Mouse (Mus musculus) urinary bladder, postnatal 36 days (tissue): ENCODE measurements at regions not wholly inside any gene's neighbourhood (a gene's known extent, or its start where the extent isn't known, plus 50 kb on each side); places are given as distances from the start of the nearest gene placed in this dataset.

ENCODE experiments used
- DNase-seq, 2 experiments: peaks; one replicate each; pipeline ENCODE4 v3.0.0; 2022; ENCODE audit warnings: low spot score in 2 of 2, mixed read lengths in 1 of 2

DNA sequence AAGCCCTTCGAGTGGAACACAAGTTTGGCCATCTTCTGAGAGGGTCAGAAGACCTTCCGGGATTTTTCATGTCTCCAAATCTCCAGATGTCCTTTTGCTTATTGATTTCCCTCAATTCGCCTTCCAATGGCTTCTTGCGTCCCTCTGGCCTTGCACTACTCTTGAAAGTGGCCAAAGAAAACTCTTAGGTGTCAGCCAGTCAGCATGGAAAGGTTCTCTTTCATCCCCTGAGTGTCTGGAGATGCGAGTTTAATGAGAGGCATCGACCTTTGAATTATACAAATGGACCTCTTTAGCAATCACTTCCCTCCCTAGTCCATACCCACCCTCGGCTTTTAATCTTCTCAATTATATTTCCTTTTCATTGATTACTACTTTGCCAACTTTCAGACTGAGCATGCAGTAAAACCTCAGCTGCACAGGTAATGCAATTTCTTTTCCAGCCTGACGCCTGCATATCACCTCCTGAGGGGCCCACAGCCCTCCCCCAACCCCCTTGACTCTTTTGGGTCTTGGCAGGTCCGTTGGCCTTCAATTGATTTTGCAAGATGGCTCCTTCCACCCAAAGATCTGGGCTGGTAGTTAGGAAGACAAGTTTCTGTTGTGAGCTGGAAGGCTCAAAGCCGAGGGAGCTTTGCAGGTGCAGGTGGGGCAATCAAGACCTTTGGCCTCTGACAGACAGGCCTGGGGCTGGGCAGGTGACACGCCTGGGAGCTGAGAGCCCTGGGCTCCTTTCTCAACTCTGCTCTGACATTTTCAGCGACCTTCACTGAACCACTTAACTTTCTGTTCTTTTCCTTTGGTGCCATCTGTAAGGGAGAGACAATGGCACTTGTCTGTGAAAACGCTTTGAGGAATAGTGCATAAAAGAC is 461.8 kb downstream of the Ccdc171 start:
- DNase-seq, result no peak

DNA sequence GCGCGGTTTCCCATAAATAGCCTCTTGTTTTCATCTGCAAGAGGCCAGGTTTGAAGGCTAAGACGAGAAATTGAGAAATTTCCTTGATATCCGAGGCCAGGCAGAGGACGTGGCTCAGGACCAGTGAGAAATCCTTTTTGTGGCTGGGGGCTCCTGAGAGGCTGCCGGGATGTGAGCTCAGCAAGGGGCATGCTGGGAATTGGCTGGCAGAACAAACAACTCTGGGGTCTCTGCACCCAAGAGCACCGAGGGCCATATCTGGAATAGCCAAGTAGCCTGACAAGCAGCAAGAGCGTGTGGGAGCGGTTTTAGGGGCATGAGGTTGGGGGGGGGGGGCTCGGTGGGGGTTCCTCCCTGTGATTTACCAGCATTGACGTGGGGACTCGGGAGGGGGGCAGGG is 462.5 kb downstream of the Ccdc171 start:
- no peak for DNase-seq

DNA sequence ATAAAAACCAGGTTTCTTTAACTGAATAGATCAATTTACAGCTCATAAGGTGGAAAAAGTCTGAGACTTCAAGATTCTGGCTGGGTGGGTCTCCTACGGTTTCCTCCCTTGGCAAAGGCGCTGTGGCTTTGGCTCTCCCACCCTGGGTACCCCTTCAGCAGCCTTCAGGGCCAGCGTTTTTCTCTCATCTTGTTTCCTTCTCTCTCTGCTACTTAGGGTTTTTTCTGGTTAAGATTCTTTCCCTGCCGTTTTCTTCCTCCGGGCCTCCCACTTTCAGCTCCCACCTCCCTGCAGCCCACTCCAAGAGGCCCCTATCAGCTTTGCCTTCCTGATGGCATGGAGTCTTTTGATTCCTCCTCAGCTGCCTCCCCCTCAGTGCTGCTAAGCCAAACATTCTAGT is 463.0 kb downstream of the Ccdc171 start:
- no peak for DNase-seq

DNA sequence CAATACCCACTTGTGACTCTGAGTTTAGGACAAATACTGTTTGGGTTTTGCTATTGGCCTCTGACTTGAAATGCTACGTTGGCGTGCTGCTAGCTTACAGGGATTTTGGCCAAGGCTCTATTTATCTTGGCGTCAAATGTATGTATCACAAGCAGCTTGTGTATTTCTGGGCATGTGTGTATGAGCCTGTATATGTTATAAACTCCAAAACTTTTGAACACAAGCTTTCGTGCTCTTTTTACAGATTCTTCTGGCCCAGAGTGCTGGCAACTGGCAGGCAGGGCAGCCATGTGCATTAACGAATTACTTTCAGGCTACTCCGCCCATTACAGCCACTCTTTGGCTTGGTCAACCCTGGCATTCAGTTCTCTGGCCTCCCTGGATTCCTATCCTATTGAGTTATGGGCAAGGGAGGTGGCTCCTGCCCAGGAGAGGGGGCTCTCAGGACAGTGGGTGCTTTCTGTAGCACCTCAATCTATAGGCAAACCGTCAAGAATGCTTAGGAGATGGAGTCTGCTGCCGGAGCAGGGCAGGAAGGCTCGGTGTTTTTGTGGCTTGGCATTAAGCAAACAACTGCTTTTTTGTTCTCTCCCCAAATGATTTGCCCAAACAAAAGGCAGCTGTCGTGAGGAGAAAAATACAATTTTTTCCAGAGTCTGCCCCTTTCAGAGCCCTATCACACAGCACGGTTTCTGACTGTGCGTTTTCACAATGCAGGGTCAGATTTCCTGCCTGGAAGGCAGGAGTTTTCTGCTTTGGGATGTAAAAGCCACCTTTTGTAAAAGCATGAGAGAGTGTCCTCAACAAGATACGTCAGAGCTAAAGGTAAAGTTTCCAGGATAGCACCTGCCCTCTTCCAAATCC is 465.0 kb downstream of the Ccdc171 start:
- DNase-seq, result no peak

DNA sequence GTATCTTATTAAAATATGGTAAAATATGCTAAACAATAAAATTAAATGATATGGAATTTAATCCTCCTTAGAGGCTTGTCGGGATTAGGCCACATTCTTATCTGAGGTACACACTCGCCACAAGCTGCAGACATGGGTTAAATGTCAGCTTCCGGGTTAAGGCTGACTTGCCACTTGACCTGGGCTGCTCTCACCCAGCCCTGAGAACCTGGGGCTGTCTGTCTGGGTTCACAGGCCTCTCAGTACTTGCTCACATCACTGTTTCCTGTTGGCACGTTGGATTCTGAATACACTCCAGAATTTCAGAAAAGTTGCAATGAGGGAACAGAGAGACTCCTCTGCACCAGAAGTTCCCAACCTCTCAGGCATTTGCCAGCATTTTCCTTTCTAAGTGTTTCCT is 465.9 kb downstream of the Ccdc171 start:
- DNase-seq, result no peak

DNA sequence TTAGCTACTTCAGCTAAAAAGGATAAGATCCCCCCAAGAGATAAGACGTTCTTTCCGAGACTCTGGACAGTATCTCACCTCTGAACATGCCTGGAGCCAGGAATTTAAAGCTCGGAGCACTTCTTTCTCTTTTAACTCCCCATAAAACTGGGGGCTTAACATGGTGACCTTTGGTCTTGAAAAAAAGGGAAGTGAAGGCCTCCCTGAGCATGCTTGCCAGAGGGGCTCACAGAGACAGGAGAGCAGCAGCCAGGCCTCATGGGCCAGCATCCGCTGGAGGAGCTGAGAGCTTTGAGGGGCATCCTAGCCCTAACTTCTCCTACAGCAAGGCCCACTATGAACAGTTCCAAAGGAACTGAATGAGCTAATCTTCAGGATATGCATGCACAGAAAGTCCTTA is 471.7 kb downstream of the Ccdc171 start:
- DNase-seq, result no peak

DNA sequence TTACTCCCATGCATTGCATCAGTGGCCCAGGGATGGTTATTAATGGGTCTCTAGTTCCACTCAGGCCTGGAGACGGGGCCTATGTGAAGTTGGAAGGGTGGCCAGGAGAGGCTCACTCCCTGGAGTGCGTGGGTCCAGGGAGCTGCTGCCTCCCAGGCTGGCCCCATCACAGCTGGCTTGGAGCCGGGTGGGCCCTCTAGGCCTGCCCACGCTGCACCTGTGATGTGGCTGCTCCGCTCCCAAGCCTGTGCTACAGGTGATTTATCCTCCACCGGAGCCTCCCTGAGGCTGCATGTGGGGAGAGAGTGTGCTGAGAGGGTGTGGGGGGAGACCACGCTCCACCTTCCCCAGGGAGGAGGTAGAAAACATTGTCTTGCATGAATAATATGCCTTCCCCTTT is 476.3 kb downstream of the Ccdc171 start:
- DNase-seq, result no peak

DNA sequence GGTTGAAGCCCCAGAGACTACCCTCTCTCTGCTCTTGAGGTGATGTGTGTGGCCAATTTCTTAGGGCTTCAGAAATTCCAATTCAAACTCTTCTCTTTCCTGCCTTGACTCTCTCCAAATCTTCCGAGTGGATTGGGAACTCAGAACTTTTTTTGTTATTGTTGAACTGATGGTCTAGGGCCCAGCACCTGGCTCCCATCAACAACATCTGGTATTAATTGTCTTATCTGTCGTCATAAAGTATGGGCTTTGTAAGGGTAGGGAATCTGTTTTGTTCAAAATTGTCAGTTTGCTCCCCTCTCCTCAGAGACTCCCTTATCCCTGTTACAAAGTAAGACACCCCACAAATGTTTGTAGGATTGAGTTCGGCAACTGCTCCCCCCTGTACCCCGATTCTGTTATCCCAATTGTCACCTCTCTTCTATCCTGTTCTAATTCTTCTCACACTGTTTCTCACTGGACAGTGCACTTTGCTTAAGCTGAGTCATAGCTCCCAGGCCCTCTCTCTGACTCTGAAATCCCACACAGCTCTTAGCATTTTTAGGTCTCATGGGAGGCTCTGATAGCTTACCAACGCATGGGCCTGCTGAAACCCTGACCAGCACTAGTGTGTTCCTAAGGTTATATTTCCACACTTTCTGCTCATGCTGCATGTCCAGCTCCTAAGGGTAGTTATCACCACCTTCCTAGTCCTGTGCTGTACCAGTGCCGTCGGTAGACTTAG is 478.9 kb downstream of the Ccdc171 start:
- no peak for DNase-seq

DNA sequence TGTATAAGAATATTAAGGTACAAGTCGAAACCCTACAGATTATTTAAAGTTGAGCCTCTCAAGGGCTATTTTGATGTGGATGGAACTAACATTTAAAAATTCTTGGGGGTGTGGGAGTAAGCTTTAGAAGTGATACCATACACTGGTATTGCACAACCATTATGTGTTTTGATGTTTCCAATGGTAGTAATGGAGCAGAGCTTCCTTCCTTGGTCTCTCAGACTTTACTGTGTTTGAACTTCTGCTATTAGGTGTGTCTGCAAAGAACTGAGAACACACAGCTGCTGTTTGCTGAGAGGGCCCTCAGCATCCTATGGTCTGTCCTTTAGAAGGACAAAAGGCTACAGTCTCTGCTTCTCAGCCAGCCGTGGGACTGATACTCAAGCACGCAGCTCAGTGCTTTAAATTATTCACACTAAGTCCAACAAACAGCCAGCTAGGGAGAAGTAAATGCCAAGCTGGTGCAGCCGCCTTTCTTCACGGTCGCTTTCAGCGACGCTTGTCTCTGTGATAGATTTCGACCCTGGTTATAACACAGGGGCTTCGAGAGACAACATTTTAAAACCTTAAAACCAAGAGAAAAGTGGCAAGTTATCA is 479.5 kb downstream of the Ccdc171 start:
- DNase-seq, result no peak

DNA sequence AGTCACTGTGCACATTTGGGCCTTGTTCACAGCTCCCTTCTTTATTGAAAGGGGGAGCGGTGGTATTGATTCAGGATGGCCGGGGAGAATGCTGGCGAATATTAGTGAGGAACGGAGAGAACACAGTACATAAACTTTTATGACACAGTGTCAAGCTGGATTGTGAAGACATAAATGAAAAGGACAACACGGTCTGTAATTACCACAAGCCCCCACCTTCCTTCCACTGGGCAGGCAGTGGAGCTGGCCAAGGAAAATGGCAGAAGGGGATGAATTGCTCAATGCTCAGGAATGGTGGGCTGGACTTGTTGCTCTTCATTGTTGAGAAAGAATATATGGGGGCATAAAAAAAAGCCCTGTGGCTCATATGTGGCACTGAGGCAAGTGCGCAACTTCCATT is 486.6 kb downstream of the Ccdc171 start:
- no peak for DNase-seq

DNA sequence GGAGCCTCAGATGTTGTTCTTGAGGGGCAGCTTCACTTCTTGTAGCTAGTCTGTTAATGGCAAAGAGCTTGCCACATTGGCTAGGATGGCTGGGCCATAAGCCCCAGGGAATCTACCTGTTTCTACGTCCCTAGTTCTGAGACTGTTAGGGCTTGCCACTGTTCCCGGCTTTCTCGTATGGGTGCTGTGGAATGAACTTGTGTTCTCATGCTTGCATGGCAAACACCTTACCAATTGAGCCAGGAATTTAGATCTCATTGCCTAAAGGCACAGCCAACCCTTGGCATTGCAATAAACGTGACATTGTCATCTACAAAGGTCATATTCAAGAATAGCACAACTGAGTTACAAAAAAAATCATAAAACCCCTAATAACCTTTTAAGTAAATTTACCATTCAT is 489.8 kb downstream of the Ccdc171 start:
- no peak for DNase-seq

DNA sequence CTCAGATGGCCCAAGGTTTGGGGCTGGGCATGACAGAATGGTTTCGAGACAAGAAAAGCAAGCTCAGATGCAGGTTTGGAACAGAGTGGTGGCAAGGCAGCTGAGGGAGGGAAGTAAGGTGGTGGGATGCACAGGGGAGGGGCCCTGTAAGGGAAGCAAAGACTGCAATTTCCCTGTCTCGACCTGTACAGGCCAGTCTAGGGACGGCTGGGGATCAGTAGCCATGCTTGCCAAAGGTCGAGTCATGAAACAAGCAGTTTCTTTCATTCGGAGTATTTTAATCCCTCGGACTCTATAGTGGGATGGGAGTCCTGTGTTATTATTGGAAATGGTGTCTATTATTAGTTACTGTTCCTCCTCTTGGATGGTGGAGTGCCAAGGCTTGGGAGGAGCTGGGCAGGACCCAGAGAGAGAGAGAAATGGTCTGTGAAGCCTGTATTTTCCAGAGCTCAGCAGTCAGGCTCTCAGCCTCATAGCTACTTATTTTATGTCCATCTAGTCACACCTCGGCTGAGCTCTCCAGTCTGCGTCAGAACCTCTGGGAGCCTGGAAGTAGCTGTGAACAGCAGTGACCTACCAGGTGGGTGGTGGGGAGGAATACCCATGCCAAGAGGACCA is 490.3 kb downstream of the Ccdc171 start:
- no peak for DNase-seq

DNA sequence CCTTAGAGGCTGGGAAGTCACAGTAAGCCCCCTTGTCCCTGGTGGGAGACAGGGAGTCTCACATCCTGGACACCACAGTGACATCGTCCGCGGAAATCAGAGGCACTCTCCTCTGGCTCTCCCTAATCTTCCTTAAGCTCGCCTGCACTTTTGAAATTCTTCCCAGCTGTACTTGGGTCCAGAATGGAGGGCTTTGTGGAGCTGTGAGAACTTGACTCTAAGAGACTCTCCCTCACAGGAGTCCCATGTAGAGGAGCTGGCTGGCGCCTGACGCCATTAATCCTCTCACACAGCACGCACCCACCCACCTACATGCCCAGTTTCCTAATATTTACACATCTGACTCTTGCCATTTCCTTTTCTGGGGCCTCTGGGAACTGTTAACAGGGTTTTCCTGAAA is 492.8 kb downstream of the Ccdc171 start:
- DNase-seq, result no peak

DNA sequence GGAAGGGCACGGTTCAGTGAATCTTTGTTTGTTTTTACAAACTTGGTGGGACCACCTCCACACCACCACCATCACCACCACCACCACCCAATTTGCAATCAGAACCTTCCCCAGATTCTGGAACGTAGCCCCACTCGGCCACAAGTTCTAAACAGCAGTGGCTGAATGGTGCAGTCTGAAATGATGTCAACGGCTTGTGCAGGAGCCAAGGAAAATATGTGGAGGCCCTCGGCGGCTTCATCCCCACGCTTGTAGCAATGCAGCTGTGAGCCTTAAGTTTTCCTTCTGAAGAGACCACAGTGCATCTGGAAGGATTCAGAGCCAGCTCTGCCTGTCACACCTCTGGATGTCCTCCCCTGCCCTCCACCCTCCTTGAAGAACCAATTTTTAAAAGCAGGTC is 493.4 kb downstream of the Ccdc171 start:
- DNase-seq, result no peak

DNA sequence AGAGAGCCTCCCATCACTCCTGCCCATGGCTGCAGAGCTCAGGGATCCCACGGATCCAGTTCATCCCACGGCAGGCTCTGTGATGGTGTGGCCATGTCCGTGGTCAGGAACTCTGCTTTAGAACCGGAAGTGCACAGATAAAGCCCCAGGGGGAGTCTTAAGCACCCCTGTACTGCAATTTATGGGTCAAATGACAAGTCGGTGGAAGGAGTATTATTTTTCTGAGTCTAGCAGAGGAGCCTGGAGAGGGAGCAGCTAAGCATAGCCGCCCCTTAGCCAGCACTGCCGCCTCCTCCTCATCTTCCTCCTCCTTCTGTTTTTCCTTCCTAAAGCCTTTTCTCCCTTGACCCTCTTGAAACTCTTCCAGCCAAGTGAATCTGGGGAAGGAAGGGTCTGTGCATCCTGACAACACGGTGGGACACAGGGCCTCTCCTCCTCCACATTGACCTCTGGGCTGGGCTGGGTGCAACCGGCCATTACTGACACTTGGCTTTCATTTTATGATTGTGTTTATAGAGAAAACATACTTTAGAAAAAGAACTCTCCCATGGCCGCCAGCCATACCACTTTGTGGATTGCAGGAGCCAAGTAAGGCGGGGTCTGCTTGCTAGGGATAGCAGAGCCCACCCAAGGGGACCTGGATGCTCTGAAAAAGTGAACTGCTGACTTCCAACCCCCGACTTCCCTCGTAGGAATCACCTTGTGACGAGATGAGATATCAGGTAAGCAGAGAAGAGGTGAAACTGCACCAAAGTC is 494.3 kb downstream of the Ccdc171 start:
- no peak for DNase-seq

DNA sequence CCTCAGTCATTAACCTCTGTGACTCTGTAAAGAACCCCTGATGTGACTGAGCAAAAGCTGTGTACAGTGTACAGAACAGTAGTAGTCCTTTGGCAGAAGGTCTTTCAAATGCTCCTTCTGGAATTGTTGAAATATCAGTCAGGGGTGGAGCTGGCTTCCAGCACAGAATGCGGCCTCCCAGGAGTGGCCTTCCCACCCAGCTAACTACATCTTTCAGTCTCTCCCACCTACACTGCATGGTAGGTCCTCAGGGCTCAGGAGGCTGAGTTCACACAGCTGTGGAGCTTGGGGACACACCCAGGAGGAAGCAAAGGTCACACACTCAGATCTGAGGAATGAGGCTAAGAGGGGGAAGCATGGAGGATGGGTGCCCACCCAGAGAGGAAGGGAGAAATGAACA is 495.3 kb downstream of the Ccdc171 start:
- DNase-seq, result no peak

DNA sequence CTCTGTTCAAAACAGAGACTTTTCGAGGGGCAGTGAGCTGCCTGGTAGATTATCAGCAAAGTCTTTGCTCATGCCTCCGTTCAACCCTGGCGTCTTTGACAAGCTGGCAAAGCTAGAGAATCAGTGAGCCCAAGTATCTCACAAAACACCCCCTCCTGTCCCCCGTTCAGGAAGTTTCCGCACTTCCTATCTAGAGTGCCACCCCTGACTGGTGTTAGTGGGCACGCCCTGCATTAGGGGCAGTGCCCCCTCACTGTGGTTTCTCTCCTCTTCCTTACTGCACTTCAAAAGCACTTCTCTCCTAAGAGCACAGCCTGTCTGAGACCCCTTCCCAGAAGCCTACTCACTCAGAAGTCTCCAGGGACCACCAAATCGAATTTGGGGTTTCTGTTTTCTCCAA is 497.0 kb downstream of the Ccdc171 start:
- DNase-seq, result no peak

DNA sequence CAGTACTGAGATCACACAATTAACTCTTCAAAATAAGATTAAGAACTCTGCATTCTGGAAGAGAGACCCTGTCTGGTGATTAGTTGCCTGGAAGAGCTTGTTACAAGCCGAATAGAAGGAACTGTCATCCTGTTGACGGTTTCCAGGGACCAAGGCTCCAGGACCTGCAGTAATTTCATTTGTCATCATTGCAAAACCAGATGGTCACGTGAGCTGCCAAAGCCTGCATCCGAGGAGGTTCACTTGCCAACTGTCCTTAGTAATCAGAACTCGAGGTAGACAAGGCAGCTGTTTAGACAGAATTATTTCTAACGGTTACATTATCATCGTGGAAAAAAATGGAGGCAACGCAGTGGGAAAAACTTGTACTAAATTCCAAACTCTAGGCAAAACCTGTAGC is 500.8 kb downstream of the Ccdc171 start:
- DNase-seq, result no peak

DNA sequence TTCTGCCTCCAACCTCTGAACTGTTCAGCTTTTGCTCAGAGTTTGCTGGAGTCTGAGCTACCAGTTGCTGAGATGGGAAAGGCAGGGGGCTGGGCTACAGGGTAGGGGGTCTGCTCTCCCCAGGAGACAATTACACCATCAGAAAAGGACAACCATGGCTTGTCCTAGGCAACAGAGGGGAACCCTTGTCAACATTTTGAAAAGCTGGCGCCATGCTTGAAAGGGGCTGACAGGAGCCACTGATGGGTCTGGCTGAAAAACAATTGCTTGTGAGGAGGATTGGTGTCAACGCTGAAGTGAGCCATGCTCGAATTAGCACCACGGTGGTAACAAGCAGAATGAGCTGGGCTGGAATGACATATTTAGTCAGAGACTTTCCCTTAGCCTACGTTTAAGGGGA is 502.8 kb downstream of the Ccdc171 start:
- no peak for DNase-seq

DNA sequence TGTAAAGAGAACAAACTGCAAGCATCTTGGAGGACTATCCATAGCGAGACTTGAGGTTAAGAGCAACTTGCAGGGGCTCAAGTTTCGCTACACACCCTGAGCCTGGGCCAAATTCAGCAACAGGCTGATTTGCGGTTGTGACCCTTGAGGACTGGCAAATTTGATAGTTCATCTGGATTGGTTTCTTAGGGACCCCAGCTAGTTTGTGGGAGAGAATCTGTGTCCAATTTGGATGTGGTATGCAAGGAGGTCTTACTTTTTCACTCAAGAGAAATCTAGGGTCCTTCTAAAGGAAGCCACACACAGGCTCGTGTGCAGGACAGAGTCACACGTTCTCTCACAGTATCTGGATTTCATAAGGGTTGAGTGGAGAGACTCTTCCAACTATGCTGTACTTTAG is 505.6 kb downstream of the Ccdc171 start:
- no peak for DNase-seq

DNA sequence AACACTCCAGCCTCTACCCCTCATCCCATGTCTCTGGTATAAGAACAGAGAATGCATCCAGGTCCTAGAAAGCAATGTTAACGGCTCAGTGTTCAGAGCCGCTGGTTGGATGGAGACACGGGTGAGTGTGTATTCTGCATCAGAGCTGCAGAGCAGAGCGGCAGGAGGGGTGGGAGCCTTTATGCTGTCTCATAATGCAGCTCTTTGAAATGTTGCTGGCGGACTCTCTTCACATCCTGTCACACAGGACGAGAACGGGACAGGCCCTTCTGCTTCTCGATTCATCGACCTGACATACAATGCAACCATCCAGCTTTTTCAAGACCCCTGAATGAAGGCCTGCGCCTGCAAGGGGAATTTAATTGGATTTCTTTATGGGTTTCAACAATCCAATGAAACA is 507.2 kb downstream of the Ccdc171 start:
- DNase-seq, result no peak
